Mouse (Mus musculus) heart, embryonic 16.5 days (tissue): ENCODE measurements around the gene Gm37240. TPM values are rescaled to one million over a fixed set of nuclear protein-coding genes. Genes with fewer than 3 reads are reported as not detected.
A peak's percentile ranks its signal among the peaks of the same experiment; 100 is the strongest.
"Not testable (repeated sequence)": the region's sequence is repeated elsewhere in the genome, so short reads cannot be mapped to it uniquely, and the experiment has no call there.

Experiments
- ATAC-seq: fragments of 200-750 bp; cut with Nextera tagmentation; replicated peaks from 2 replicates; pipeline ENCODE4 v1.8.0; 2017; ENCODE audit warnings: moderate number of reproducible peaks; ENCODE audit not compliant: insufficient read depth, low FRiP score; ENCODE audit errors: extremely low read depth
- H3K27ac ChIP-seq: fragments of 300-500 bp; sonication (generic); 2 replicates; pipeline ENCODE4 v1.5.1; 2014; ENCODE audit warnings: mild to moderate bottlenecking, low read length, control low read depth, moderate library complexity
- H3K27me3 ChIP-seq: fragments of 300-500 bp; sonication (generic); 2 replicates; pipeline ENCODE4 v1.6.1; 2014; ENCODE audit warnings: low read length, mixed read lengths; ENCODE audit not compliant: control insufficient read depth, insufficient read depth
- H3K36me3 ChIP-seq: fragments of 300-500 bp; sonication (generic); 2 replicates; pipeline ENCODE4 v1.6.1; 2014; ENCODE audit not compliant: control insufficient read depth, insufficient read depth
- H3K4me1 ChIP-seq: fragments of 300-500 bp; sonication (generic); 2 replicates; pipeline ENCODE4 v1.6.1; 2014; ENCODE audit warnings: low read length, mixed read lengths; ENCODE audit not compliant: control insufficient read depth, insufficient read depth
- H3K4me2 ChIP-seq: fragments of 300-500 bp; sonication (generic); 2 replicates; pipeline ENCODE4 v1.6.1; 2014; ENCODE audit warnings: low read depth, mild to moderate bottlenecking, control low read depth, low read length
- H3K4me3 ChIP-seq: fragments of 300-500 bp; sonication (generic); 2 replicates; pipeline ENCODE4 v1.5.1; 2014; ENCODE audit warnings: mild to moderate bottlenecking, control low read depth, low read length
- H3K9ac ChIP-seq: fragments of 300-500 bp; sonication (generic); 2 replicates; pipeline ENCODE4 v1.6.1; 2014; ENCODE audit warnings: low read length, control low read depth
- H3K9me3 ChIP-seq: fragments of 300-500 bp; sonication (generic); replicated peaks from 2 replicates; pipeline ENCODE4 v1.6.1; 2016; ENCODE audit warnings: low read length; ENCODE audit not compliant: control insufficient read depth
- WGBS: fragments of 180-500 bp; shearing (Covaris S2); extraction: QIAGEN DNeasy Blood & Tissue Kit; methylation state at CpG from one replicate; pipeline ENCODE4 v1.1.7; 2014; 5-methylcytosine and 5-hydroxymethylcytosine counted together
- polyA plus RNA-seq: library from polyadenylated mRNA; unstranded; fragments of >200 nt; fragmentation: Nextera tagmentation; extraction: Ambion mirVana; gene quantifications from 2 replicates; pipeline ENCODE4 v1.2.1, GENCODE M21; 2015

The Gm37240 gene
- polyA plus RNA-seq, 1 experiment from 2014 or later = 18.4 TPM

DNA sequence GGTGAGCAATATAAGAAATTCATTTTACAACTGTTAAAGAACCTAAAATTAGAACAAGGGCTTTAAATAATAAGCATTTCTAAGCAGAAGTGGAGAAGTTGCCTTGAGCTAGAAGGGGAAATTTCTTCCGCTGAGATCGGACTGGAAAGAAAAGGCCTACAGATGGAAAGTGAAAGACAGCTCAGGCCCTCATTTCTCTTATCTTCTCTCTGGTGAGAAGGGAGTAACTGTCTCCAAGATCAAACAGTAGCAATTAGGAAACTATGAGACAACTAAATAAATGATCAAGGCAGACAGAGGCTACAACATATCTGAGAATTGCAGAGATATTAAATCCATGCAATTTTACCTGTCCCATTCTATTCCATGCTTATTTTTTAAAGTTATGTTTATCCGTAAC lies 1316.8 kb downstream of the Gm37240 start:
- no peak overlapping the region for H3K4me2 ChIP-seq
- no peaks in the 10 kb centered on the region for H3K9me3 ChIP-seq
- H3K27ac ChIP-seq = no peak overlapping the region
- H3K4me1 ChIP-seq = peaks cover 5% of the 10 kb centered on the region; the same call in 1 of the 2 replicates
- no peak overlapping the region for H3K4me3 ChIP-seq
- no peak for ATAC-seq
- 61% methylated on average over 3 of the region's 3 CpGs for WGBS
- no peak overlapping the region for H3K9ac ChIP-seq
- no peaks in the 10 kb centered on the region for H3K27me3 ChIP-seq
- no peaks in the 10 kb centered on the region for H3K36me3 ChIP-seq

DNA sequence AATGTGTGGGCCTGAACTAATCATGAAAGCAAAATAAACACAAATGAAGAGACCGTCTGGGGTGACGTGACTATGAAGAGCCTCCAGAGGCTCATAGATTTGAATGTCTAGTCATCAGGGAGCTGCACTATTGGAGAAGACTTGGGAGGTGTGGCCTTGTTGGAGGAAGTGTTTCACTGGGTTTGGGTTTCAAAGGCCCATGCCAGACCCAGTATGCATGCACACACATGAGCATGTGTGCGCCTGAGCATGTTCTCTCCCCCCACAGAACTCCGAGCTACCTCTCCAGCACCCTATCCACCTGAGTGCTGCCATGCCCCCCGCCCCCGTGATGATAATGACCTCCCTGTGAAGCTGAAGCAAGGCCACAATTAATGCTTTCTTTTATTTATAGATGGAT lies 1317.7 kb downstream of the Gm37240 start:
- no peak overlapping the region for H3K9ac ChIP-seq
- peaks cover 5% of the 10 kb centered on the region; the same call in 1 of the 2 replicates for H3K4me1 ChIP-seq
- WGBS = 83% methylated on average over 6 of the region's 6 CpGs
- no peak overlapping the region for H3K4me2 ChIP-seq
- no peaks in the 10 kb centered on the region for H3K36me3 ChIP-seq
- H3K4me3 ChIP-seq = no peak overlapping the region
- no peaks in the 10 kb centered on the region for H3K9me3 ChIP-seq
- no peak for ATAC-seq
- H3K27ac ChIP-seq = no peak overlapping the region
- H3K27me3 ChIP-seq = no peaks in the 10 kb centered on the region

DNA sequence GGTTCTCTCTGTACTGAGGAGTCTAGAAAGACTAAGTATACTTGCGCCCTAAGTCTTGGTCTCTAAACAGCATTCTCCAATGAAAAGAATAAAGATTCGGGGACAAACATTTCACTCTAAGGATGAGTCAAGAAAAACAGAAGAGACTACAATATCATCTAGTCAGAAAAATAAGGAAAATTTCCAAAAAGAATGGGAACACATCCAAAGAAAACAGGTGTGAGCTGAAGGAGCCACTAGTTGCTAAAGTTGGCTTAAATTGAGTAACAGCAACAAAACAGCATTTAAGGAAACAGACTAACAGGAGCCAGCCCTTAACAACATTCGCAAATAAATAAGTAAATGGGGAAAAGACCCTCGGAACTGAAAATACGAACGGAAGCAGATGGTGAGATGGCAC lies 1318.8 kb downstream of the Gm37240 start:
- Histone ChIP-seq H3K9me3 (no peaks in the 10 kb centered on the region), H3K4me2 (no peak overlapping the region), H3K4me1 (peaks cover 9% of the 10 kb centered on the region), H3K36me3 (no peaks in the 10 kb centered on the region), H3K27ac (no peak overlapping the region), H3K9ac (no peak overlapping the region), H3K27me3 (no peaks in the 10 kb centered on the region), H3K4me3 (no peak overlapping the region)
- no peak for ATAC-seq
- 91% methylated on average over 6 of the region's 6 CpGs for WGBS

DNA sequence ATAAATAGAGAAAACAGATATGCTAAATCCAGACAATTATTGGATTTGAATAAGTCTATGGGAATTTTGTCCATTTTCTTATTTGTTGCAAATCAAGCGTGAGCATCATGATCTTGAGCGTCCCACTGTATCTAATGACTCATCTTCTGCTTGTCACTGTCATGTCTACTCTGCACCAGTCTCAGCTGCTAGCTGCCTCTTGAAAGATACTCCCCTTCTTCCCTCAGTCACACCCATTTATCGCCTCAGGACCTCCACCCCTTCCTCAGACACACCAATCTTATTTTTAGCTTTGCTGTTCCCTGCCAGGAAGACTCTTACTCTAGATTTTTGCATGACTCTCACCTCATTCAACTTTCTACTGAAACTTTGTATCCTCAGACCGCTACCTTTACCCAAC lies 1323.9 kb downstream of the Gm37240 start:
- Histone ChIP-seq H3K27ac (peak overlapping the region; percentile 61), H3K27me3 (no peaks in the 10 kb centered on the region), H3K36me3 (no peaks in the 10 kb centered on the region), H3K4me2 (peak overlapping the region; percentile 50), H3K4me3 (no peak overlapping the region), H3K4me1 (peaks cover 25% of the 10 kb centered on the region), H3K9me3 (no peaks in the 10 kb centered on the region), H3K9ac (no peak overlapping the region)
- ATAC-seq = 0 out of 2 replicates have a peak, but pooled peaks have one; percentile 37
- WGBS = 47% methylated on average over 4 of the region's 4 CpGs

DNA sequence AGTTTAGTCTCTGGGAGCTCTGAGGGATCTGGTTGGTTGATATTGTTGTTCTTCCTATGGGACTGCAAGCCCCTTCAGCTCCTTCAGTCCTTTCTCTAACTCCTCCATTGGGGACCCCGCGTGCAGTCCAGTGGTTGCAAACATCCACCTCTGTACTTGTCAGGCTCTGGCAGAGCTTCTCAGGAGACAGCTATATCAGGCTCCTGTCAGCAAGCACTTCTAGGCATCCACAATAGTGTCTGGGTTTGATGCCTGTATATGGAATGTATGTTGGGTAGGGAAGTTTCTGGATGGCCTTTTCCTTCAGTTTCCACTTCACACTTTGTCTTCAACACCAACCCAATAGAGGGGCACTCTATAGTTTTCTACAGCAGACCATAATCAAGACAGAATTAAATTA lies 1324.4 kb downstream of the Gm37240 start:
- H3K27me3 ChIP-seq, H3K4me3 ChIP-seq, H3K9ac ChIP-seq, H3K36me3 ChIP-seq, H3K9me3 ChIP-seq: not testable (repeated sequence)
- ATAC-seq = peak; percentile 73
- WGBS = 43% methylated on average over 2 of the region's 2 CpGs
- peaks cover 25% of the 10 kb centered on the region for H3K4me1 ChIP-seq
- peak overlapping the region; percentile 67 for H3K27ac ChIP-seq
- 0 out of 2 replicates have a peak overlapping the region, but pooled peaks have one; percentile 12 for H3K4me2 ChIP-seq

DNA sequence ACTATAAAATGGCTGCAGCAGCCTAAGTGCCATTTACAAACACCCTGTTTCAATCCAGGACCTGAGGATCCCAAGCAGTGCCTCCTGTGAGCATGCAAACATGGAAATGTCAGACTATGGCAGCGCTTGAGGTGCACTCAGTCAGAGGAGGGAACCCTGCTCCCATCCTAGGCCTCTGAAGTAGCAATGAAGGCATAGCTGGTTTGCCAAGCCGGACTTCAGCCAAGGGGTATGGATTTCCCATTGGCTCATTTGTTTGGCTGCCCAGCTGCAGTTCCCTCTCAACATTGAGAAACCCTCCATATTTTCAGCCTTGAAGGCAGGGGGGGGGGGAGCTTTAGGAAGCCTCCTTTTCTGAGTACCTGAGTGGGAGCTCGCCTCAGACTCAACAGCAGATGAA lies 1329.0 kb downstream of the Gm37240 start:
- Histone ChIP-seq H3K36me3 (no peaks in the 10 kb centered on the region), H3K27ac (no peak overlapping the region), H3K4me2 (no peak overlapping the region), H3K9me3 (no peaks in the 10 kb centered on the region), H3K27me3 (no peaks in the 10 kb centered on the region), H3K4me1 (peaks cover 21% of the 10 kb centered on the region), H3K9ac (no peak overlapping the region), H3K4me3 (no peak overlapping the region)
- no peak for ATAC-seq
- WGBS = 94% methylated on average over 3 of the region's 3 CpGs

DNA sequence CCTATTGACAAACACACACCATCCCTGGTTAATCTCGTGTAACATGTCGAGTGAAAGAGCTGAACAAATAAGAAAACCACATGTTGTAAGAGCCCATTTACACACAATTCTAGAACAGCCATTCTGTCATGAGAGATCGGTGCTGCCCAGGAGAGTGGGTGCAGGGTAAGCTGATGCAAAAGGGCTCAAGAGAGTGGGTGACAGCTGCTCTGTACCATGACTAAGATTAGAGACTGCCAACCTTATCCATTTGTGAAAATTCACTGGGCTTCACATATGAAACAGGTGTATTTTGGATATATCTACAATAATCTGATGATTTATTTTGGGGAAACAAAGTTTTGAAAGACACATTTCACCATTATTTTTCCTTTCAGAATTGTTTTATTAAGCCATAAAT lies 1331.5 kb downstream of the Gm37240 start:
- no peak overlapping the region for H3K4me2 ChIP-seq
- H3K27me3 ChIP-seq = no peaks in the 10 kb centered on the region
- peaks cover 11% of the 10 kb centered on the region for H3K4me1 ChIP-seq
- ATAC-seq = no peak
- H3K9ac ChIP-seq = no peak overlapping the region
- no peaks in the 10 kb centered on the region for H3K9me3 ChIP-seq
- no peak overlapping the region for H3K4me3 ChIP-seq
- 75% methylated on average over 3 of the region's 3 CpGs for WGBS
- H3K27ac ChIP-seq = no peak overlapping the region
- H3K36me3 ChIP-seq = no peaks in the 10 kb centered on the region

DNA sequence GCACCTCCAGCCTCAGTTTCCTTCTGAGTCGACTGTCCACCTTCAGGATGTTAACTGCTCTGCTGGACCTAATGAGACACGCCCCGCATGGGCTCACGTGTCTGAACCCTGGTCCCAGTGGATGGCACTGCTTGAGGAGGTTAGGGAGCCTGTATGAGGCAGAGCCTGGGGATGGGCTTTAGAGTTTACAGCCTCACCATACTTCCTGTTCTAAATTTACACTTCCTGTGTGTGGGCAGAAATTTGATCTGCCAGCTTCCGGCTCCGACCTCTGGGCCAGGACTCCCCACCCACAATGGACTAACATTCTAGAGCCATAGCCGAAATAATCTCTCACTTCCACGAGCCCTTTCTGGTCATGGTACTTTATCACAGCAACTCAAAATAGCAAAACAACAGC lies 1340.1 kb downstream of the Gm37240 start:
- no peak overlapping the region for H3K4me3 ChIP-seq
- ATAC-seq = no peak
- no peaks in the 10 kb centered on the region for H3K27me3 ChIP-seq
- H3K4me1 ChIP-seq = peaks cover 4% of the 10 kb centered on the region
- WGBS = 48% methylated on average over 8 of the region's 8 CpGs
- H3K27ac ChIP-seq = no peak overlapping the region
- no peak overlapping the region for H3K4me2 ChIP-seq
- H3K9me3 ChIP-seq = no peaks in the 10 kb centered on the region
- H3K36me3 ChIP-seq = peaks cover 2% of the 10 kb centered on the region; the same call in 1 of the 2 replicates
- H3K9ac ChIP-seq = no peak overlapping the region

DNA sequence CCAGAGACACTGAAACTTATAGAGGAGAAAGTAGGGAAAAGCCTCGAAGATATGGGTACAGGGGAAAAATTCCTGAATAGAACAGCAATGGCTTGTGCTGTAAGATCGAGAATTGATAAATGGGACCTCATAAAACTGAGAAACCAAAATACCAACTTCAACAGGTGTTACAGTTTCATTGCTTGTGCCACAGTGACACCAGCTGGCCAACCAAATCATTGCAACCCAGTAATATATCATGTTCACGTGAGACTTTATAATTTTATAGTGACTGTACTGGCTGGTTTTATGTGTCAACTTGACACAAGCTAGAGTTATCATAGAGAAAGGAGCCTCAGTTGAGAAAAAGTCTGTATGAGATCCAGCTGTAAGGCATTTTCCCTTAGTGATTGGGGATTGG lies 1344.9 kb downstream of the Gm37240 start:
- not testable (repeated sequence) for ATAC-seq, H3K27me3 ChIP-seq
- 18% methylated on average over 3 of the region's 3 CpGs for WGBS

More for the DNA sequence above, 1344.9 kb downstream of the Gm37240 start:
- not testable (repeated sequence) for H3K9me3 ChIP-seq, H3K4me2 ChIP-seq, H3K4me3 ChIP-seq, H3K36me3 ChIP-seq, H3K9ac ChIP-seq, H3K4me1 ChIP-seq, H3K27ac ChIP-seq
